Mouse (Mus musculus) liver, postnatal 0 days (tissue): Measurements from ENCODE around the gene Fhl5. TPM values are rescaled to one million over a fixed set of nuclear protein-coding genes. Genes with fewer than 3 reads are reported as not detected.
A peak's percentile ranks its signal among the peaks of the same experiment; 100 is the strongest.
"Not testable (repeated sequence)": the region's sequence is repeated elsewhere in the genome, so short reads cannot be mapped to it uniquely, and the experiment has no call there.

Experiments used
- ATAC-seq: fragments of 200-750 bp; cut with Nextera tagmentation; 2 replicates; pipeline ENCODE4 v1.8.0; 2017; ENCODE audit warnings: mild to moderate bottlenecking, moderate library complexity
- DNase-seq: peaks from one replicate; pipeline ENCODE4 v3.0.0-alpha.2; 2016
- H3K27ac ChIP-seq: fragments of 300-500 bp; sonication (generic); 2 replicates; pipeline ENCODE4 v1.5.1; 2014; ENCODE audit warnings: antibody characterized with exemption, moderate library complexity, mild to moderate bottlenecking, low read depth
- H3K27me3 ChIP-seq: fragments of 300-500 bp; sonication (generic); 2 replicates; pipeline ENCODE4 v1.6.1; 2014; ENCODE audit warnings: low read length, control low read depth, mixed read lengths; ENCODE audit not compliant: insufficient read depth
- H3K36me3 ChIP-seq: fragments of 300-500 bp; sonication (generic); replicated peaks from 2 replicates; pipeline ENCODE4 v1.6.1; 2014; ENCODE audit warnings: mild to moderate bottlenecking, control low read depth, low read length, moderate library complexity, mixed read lengths; ENCODE audit not compliant: insufficient read depth
- H3K4me1 ChIP-seq: fragments of 300-500 bp; sonication (generic); 2 replicates; pipeline ENCODE4 v1.6.1; 2014; ENCODE audit warnings: antibody characterized with exemption, mild to moderate bottlenecking, control low read depth; ENCODE audit not compliant: insufficient read depth
- H3K4me2 ChIP-seq: fragments of 300-500 bp; sonication (generic); 2 replicates; pipeline ENCODE4 v1.6.1; 2014; ENCODE audit warnings: low read depth, mild to moderate bottlenecking, low read length, moderate library complexity, mixed read lengths
- H3K4me3 ChIP-seq: fragments of 300-500 bp; sonication (generic); 2 replicates; pipeline ENCODE4 v1.5.1; 2014; ENCODE audit warnings: low read depth, low read length
- H3K9ac ChIP-seq: fragments of 300-500 bp; sonication (generic); replicated peaks from 2 replicates; pipeline ENCODE4 v1.6.1; 2014; ENCODE audit warnings: mild to moderate bottlenecking, moderate library complexity
- H3K9me3 ChIP-seq: fragments of 300-500 bp; sonication (generic); 2 replicates; pipeline ENCODE4 v1.6.1; 2016; ENCODE audit warnings: mild to moderate bottlenecking, control low read depth, low read length, mixed read lengths
- CTCF ChIP-seq: sonication (generic); IDR thresholded peaks from 2 replicates; pipeline ENCODE4 v1.5.1; 2016; ENCODE audit warnings: antibody characterized with exemption, low read depth
- EP300 ChIP-seq: IDR thresholded peaks from 2 replicates; pipeline ENCODE4 v1.6.1; 2016; ENCODE audit warnings: antibody characterized with exemption, low read depth, mild to moderate bottlenecking
- WGBS: fragments of 180-500 bp; shearing (Covaris S2); extraction: QIAGEN DNeasy Blood & Tissue Kit; methylation state at CpG from one replicate; pipeline ENCODE4 v1.1.7; 2014; ENCODE audit not compliant: insufficient replicate concordance; 5-methylcytosine and 5-hydroxymethylcytosine counted together
- polyA plus RNA-seq: library from polyadenylated mRNA; unstranded; fragments of >200 nt; fragmentation: Nextera tagmentation; extraction: Ambion mirVana; gene quantifications from 2 replicates; pipeline ENCODE4 v1.2.1, GENCODE M21; 2015

Gene Fhl5
- polyA plus RNA-seq: not detected in 2 replicates

DNA sequence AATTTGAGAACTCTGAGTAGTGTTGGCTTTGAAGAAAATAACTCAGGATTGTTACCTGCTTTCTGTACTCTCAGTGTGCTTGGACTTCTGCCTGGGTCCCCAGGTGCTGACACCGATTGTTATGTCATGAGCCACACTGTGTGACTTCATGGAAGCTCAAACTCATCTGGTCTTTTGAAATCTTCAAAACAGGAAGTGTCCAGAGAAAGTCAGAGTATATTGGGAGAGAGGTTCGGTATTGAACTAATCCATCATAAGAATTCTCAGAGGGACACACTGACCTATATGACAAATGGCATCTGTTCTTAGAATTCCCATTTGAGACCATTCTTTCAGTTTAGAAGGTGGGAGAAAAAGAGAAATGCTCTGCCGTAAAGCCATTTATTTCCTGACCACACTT, at the start of gene Fhl5:
Gene Fhl5 (minus strand): TSS at position 101 of the 400 bp plus-strand sequence.
- H3K9ac ChIP-seq: no peak within 1 kb of the TSS
- no peaks in the 10 kb centered on the region for H3K9me3 ChIP-seq
- no peak within 1 kb of the TSS for H3K4me2 ChIP-seq
- no peak within 1 kb of the TSS for H3K27ac ChIP-seq
- TF ChIP-seq CTCF: no peak
- TF ChIP-seq EP300: no peak
- 82% methylated on average over 3 of the region's 3 CpGs for WGBS
- no peak within 1 kb of the TSS for H3K4me3 ChIP-seq
- DNase-seq: no peak
- ATAC-seq: no peak
- H3K4me1 ChIP-seq: no peaks in the 10 kb centered on the region
- no peaks in the 10 kb centered on the region for H3K36me3 ChIP-seq
- no peaks in the 10 kb centered on the region for H3K27me3 ChIP-seq

DNA sequence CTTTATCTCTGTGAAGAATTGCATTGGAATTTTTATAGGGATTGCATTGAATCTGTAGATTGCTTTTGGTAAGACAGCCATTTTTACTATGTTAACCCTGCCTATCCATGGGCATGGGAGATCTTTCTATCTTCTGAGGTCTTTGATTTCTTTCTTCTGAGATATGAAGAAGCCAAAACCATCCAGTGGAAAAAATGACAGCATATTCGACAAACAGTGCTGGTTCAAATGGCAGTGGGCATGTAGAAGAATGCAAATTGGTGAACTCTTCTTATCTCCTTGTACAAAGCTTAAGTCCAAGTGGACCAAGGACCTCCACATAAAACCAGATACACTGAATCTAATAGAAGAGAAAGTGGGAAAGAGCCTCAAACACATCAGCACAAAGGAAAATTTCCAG, 42.3 kb upstream of the Fhl5 start:
- not testable (repeated sequence) for H3K9ac ChIP-seq

DNA sequence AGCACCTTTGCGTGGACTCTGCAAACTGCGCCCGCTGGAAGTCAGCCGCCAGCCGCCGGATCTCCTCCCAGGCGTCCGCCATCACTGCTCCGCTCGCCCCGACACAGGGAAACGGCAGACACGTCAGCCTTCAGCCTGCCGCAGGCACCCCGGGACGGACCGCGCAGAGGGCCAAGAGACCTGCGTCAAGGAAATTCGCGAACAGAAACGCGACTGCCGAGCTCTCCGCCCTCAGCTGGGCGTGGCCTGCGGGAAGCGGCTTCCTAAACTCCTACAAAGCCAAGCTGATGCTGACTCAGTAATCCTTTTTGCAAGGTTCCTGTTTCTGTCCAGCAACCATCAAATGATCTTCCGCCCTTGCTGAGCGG, 39.0 kb upstream of the Fhl5 start, which contains the start of gene Ufl1:
Gene Ufl1 (minus strand): TSS at position 151 of the 368 bp plus-strand sequence.
- Histone ChIP-seq H3K4me1 (peaks cover 4% of the 10 kb centered on the region; the same call in 1 of the 2 replicates), H3K27me3 (no peaks in the 10 kb centered on the region), H3K4me3 (peak within 1 kb of the TSS; percentile 97), H3K4me2 (peak within 1 kb of the TSS; percentile 79), H3K36me3 (peaks cover 16% of the 10 kb centered on the region), H3K9ac (peak within 1 kb of the TSS; percentile 91), H3K27ac (peak within 1 kb of the TSS; percentile 96), H3K9me3 (no peaks in the 10 kb centered on the region)
- ATAC-seq: peak; percentile 99
- whole genome bisulfite sequencing: 0% methylated on average over 28 of the region's 30 CpGs
- peak; percentile 95 for DNase-seq
- TF ChIP-seq CTCF (no peak; the same call in 1 of the 2 replicates), EP300 (no peak)

More for the DNA sequence above, 42.3 kb upstream of the Fhl5 start:
- not testable (repeated sequence) for ATAC-seq, H3K4me2 ChIP-seq, H3K9me3 ChIP-seq, H3K27me3 ChIP-seq, DNase-seq, H3K36me3 ChIP-seq, H3K4me1 ChIP-seq, H3K4me3 ChIP-seq, H3K27ac ChIP-seq
- WGBS: 76% methylated on average over 1 of the region's 1 CpGs

DNA sequence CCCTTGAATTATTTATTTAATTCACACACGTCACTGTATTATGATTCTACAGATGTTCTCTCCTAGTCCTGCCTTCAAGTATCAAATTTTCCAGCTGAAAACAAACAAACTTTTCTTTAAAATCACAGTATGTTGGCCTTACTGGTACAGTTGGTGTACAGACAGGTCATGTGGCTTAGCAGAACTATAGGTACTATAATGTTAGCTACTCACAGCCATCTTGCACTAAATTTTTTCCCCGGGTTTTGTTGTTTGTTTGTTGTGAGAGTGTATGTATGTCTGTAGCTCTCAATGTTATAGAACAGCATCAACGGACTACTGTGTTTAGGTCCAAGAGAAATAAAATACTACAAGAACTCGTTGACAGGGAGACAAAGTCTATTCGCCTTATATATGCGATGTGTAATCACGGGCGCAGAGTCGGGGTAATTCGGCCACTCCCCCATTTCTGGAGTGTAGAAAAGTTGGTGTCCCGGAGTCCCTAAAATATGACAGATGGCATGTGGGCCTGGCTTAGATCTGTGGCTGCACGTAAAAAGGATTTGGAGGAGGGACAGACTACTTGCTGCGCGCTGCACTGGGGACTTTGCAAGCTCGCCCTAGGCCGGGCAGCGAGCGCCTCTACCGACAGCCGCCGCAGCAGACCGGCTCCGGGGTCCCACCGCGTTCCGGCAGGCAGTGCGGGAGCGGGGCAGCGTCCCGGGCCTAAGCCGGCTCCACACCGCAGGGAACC, 38.4 kb upstream of the Fhl5 start:
- WGBS: 2% methylated on average over 32 of the region's 32 CpGs
- peak; percentile 88 for ATAC-seq
- peak; percentile 46 for TF ChIP-seq CTCF
- TF ChIP-seq EP300: no peak
- Histone ChIP-seq H3K9ac (peak overlapping the region; percentile 91), H3K9me3 (no peaks in the 10 kb centered on the region), H3K4me1 (peaks cover 4% of the 10 kb centered on the region; the same call in 1 of the 2 replicates), H3K4me2 (peak overlapping the region; percentile 79), H3K27ac (peak overlapping the region; percentile 96), H3K27me3 (no peaks in the 10 kb centered on the region), H3K36me3 (peaks cover 17% of the 10 kb centered on the region), H3K4me3 (peak overlapping the region; percentile 97)
- no peak for DNase-seq

DNA sequence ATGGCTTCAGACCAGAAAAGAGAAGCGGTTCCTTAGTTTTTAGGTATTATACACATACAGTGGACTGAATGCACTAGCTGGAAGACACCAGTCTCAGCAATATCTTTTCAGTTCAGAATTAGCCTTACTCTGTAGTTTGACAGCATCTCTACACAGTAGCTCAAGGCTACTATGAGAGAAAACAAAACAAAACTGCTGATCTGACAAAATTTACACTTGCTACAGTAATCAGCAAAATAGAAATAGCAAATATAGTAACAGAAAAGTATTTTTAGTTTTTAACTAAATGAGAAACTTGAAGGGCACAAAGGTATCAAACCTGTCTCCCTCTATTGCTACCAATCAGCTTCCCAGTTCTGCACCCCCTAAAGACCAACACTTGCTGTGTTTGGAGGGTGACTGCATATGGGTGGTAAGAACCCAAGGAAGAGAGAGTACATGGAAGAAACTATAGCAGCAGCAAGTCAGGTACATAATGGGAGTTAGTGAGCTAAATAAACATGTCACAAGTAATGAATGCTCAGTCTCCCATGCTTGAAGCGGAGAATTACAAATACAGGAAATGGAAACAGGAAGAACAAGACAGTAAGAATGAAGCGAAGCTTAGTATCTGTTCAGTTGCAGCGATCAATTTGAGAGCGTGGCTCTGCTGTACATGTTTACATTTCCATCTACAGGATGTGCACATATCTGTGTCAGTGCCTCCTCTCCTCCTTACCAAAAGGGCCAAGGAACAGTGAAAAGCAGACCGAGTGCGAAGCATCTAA, 30.4 kb upstream of the Fhl5 start:
- DNase-seq (no peak), ATAC-seq (no peak)

DNA sequence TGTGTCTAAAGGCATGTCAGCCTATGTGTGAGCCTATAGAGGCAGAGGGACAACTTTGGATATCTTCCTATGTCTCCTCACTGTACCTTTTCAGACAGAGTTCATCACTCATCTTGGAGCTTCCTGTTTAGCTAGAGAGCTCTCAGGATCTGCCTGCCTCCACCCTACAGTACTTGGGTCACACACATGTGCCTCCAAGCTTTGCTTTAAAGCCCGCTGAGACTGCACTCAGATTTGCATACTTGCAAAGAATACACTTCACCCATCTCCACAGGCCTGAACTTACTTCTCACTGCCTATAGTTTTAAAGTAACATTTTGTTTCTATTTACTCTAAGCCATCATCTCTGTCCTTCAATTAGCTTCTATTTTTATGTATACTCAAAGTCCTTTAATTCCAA, 29.2 kb upstream of the Fhl5 start:
- TF ChIP-seq EP300 (no peak), CTCF (no peak)
- peaks cover 65% of the 10 kb centered on the region for H3K36me3 ChIP-seq
- H3K4me2 ChIP-seq: no peak overlapping the region
- no peak overlapping the region for H3K27ac ChIP-seq
- no peaks in the 10 kb centered on the region for H3K9me3 ChIP-seq
- WGBS: 80% methylated on average over 1 of the region's 1 CpGs
- H3K27me3 ChIP-seq: no peaks in the 10 kb centered on the region
- no peak overlapping the region for H3K9ac ChIP-seq
- DNase-seq (no peak), ATAC-seq (no peak)
- no peak overlapping the region for H3K4me3 ChIP-seq
- no peaks in the 10 kb centered on the region for H3K4me1 ChIP-seq

More for the DNA sequence above, 30.4 kb upstream of the Fhl5 start:
- WGBS: 75% methylated on average over 7 of the region's 7 CpGs
- Histone ChIP-seq H3K9ac (no peak overlapping the region), H3K27ac (no peak overlapping the region), H3K9me3 (no peaks in the 10 kb centered on the region), H3K4me3 (no peak overlapping the region), H3K36me3 (peaks cover 63% of the 10 kb centered on the region), H3K4me1 (no peaks in the 10 kb centered on the region), H3K4me2 (no peak overlapping the region), H3K27me3 (no peaks in the 10 kb centered on the region)
- TF ChIP-seq EP300 (no peak), CTCF (no peak)
